Mouse (Mus musculus): ENCODE data around the gene G3bp1. TPM values are rescaled to one million over a fixed set of nuclear protein-coding genes. Genes with fewer than 3 reads are reported as not detected.
A peak's percentile ranks its signal among the peaks of the same experiment; 100 is the strongest.

G3bp1 gene
- total and polyA plus RNA-seq, 2 experiments from 2014 or later: 50.4 to 72.0 TPM

- DNase-seq (ENCODE audit: low spot score): no peak
- Histone ChIP-seq H3K36me3 (ENCODE audit: insufficient read depth, low read length) (peaks cover 21% of the 10 kb centered on the region), H3K27ac (no peak overlapping the region), H3K9me3 (ENCODE audit: low read length) (no peaks in the 10 kb centered on the region), H3K4me3 (ENCODE audit: low read length) (no peak overlapping the region), H3K4me2 (ENCODE audit: low read depth, low read length) (no peak overlapping the region), H3K9ac (replicated peaks; ENCODE audit: low read length) (no peak overlapping the region), H3K4me1 (ENCODE audit: insufficient read depth, low read length) (no peaks in the 10 kb centered on the region), H3K27me3 (ENCODE audit: insufficient read depth, low read length) (no peaks in the 10 kb centered on the region)
- 62% methylated on average over 8 of the region's 8 CpGs for WGBS
- no peak for TF ChIP-seq CTCF (IDR thresholded peaks at IDR 0.05; ENCODE audit: low read depth)
- ATAC-seq: no peak
Measured at GRCm38 (mm10) chr11:55501955-55502531, 32.6 kb downstream of the G3bp1 start.

- Histone ChIP-seq H3K9ac (replicated peaks; ENCODE audit: low read length) (no peak overlapping the region), H3K4me3 (ENCODE audit: low read length) (no peak overlapping the region), H3K27ac (no peak overlapping the region), H3K36me3 (ENCODE audit: insufficient read depth, low read length) (peaks cover 17% of the 10 kb centered on the region), H3K9me3 (ENCODE audit: low read length) (no peaks in the 10 kb centered on the region), H3K27me3 (ENCODE audit: insufficient read depth, low read length) (no peaks in the 10 kb centered on the region), H3K4me1 (ENCODE audit: insufficient read depth, low read length) (no peaks in the 10 kb centered on the region), H3K4me2 (ENCODE audit: low read depth, low read length) (no peak overlapping the region)
- no peak for TF ChIP-seq CTCF (IDR thresholded peaks at IDR 0.05; ENCODE audit: low read depth)
- ATAC-seq (no peak), DNase-seq (ENCODE audit: low spot score) (no peak)
- WGBS: 79% methylated on average over 5 of the region's 5 CpGs
Measured at GRCm38 (mm10) chr11:55502886-55503285, 33.4 kb downstream of the G3bp1 start.

- no peak for DNase-seq (ENCODE audit: low spot score)
- Histone ChIP-seq H3K9me3 (ENCODE audit: low read length) (no peaks in the 10 kb centered on the region), H3K36me3 (ENCODE audit: insufficient read depth, low read length) (peaks cover 7% of the 10 kb centered on the region; the same call in 1 of the 2 replicates), H3K4me2 (ENCODE audit: low read depth, low read length) (no peak overlapping the region), H3K9ac (replicated peaks; ENCODE audit: low read length) (no peak overlapping the region), H3K4me1 (ENCODE audit: insufficient read depth, low read length) (no peaks in the 10 kb centered on the region), H3K4me3 (ENCODE audit: low read length) (no peak overlapping the region), H3K27ac (no peak overlapping the region), H3K27me3 (ENCODE audit: insufficient read depth, low read length) (no peaks in the 10 kb centered on the region)
- WGBS: 85% methylated on average over 3 of the region's 3 CpGs
- no peak for TF ChIP-seq CTCF (IDR thresholded peaks at IDR 0.05; ENCODE audit: low read depth)
- ATAC-seq: no peak
Measured at GRCm38 (mm10) chr11:55505485-55505884, 36.0 kb downstream of the G3bp1 start.

- Histone ChIP-seq H3K4me1 (ENCODE audit: insufficient read depth, low read length) (no peaks in the 10 kb centered on the region), H3K4me3 (ENCODE audit: low read length) (no peak overlapping the region), H3K27ac (no peak overlapping the region), H3K36me3 (ENCODE audit: insufficient read depth, low read length) (no peaks in the 10 kb centered on the region), H3K9me3 (ENCODE audit: low read length) (no peaks in the 10 kb centered on the region), H3K9ac (replicated peaks; ENCODE audit: low read length) (no peak overlapping the region), H3K27me3 (ENCODE audit: insufficient read depth, low read length) (no peaks in the 10 kb centered on the region), H3K4me2 (ENCODE audit: low read depth, low read length) (no peak overlapping the region)
- peak; percentile 73 for TF ChIP-seq CTCF (IDR thresholded peaks at IDR 0.05; ENCODE audit: low read depth)
- ATAC-seq (peak; percentile 24; the same call in 1 of the 2 replicates), DNase-seq (ENCODE audit: low spot score) (peak; percentile 61)
- WGBS: 60% methylated on average over 5 of the region's 5 CpGs
Measured at GRCm38 (mm10) chr11:55511374-55511773, 41.9 kb downstream of the G3bp1 start.

GRCm38 (mm10) chr11:55517666-55518065, 48.2 kb downstream of the G3bp1 start:
- no peak for ATAC-seq
- Histone ChIP-seq H3K27ac (no peak overlapping the region), H3K27me3 (ENCODE audit: insufficient read depth, low read length) (no peaks in the 10 kb centered on the region), H3K4me3 (ENCODE audit: low read length) (no peak overlapping the region), H3K4me1 (ENCODE audit: insufficient read depth, low read length) (no peaks in the 10 kb centered on the region), H3K4me2 (ENCODE audit: low read depth, low read length) (no peak overlapping the region), H3K9me3 (ENCODE audit: low read length) (no peaks in the 10 kb centered on the region), H3K36me3 (ENCODE audit: insufficient read depth, low read length) (no peaks in the 10 kb centered on the region), H3K9ac (replicated peaks; ENCODE audit: low read length) (no peak overlapping the region)
- no peak for TF ChIP-seq CTCF (IDR thresholded peaks at IDR 0.05; ENCODE audit: low read depth)
- 68% methylated on average over 5 of the region's 5 CpGs for WGBS
- no peak for DNase-seq (ENCODE audit: low spot score)

- Histone ChIP-seq H3K4me3 (ENCODE audit: low read length) (no peak overlapping the region), H3K9me3 (ENCODE audit: low read length) (no peaks in the 10 kb centered on the region), H3K4me2 (ENCODE audit: low read depth, low read length) (peak overlapping the region; percentile 24), H3K27me3 (ENCODE audit: insufficient read depth, low read length) (no peaks in the 10 kb centered on the region), H3K9ac (replicated peaks; ENCODE audit: low read length) (no peak overlapping the region), H3K27ac (no peak overlapping the region), H3K4me1 (ENCODE audit: insufficient read depth, low read length) (no peaks in the 10 kb centered on the region), H3K36me3 (ENCODE audit: insufficient read depth, low read length) (no peaks in the 10 kb centered on the region)
- TF ChIP-seq CTCF (IDR thresholded peaks at IDR 0.05; ENCODE audit: low read depth): peak; percentile 99
- ATAC-seq (peak; percentile 77), DNase-seq (ENCODE audit: low spot score) (peak; percentile 91)
- WGBS: 7% methylated on average over 9 of the region's 9 CpGs
Measured at GRCm38 (mm10) chr11:55518806-55519674, 49.6 kb downstream of the G3bp1 start.

GRCm38 (mm10) chr11:55530741-55531140, 61.3 kb downstream of the G3bp1 start:
- Histone ChIP-seq H3K27me3 (ENCODE audit: insufficient read depth, low read length) (no peaks in the 10 kb centered on the region), H3K4me1 (ENCODE audit: insufficient read depth, low read length) (peaks cover 7% of the 10 kb centered on the region; the same call in 1 of the 2 replicates), H3K9ac (replicated peaks; ENCODE audit: low read length) (no peak overlapping the region), H3K4me3 (ENCODE audit: low read length) (no peak overlapping the region), H3K27ac (no peak overlapping the region), H3K36me3 (ENCODE audit: insufficient read depth, low read length) (no peaks in the 10 kb centered on the region), H3K4me2 (ENCODE audit: low read depth, low read length) (no peak overlapping the region), H3K9me3 (ENCODE audit: low read length) (no peaks in the 10 kb centered on the region)
- ATAC-seq: no peak
- TF ChIP-seq CTCF (IDR thresholded peaks at IDR 0.05; ENCODE audit: low read depth): no peak
- no peak for DNase-seq (ENCODE audit: low spot score)
- WGBS: 82% methylated on average over 7 of the region's 7 CpGs

Data from hindbrain, postnatal 0 days (tissue).